Comparison of ENCODE assay signal across 14 mouse cellular contexts in genomic region chr1:119389771-119390500, GRCm38 (mm10). TPM values are rescaled to one million over a fixed set of nuclear protein-coding genes. Genes with fewer than 3 reads are reported as not detected.
DNase-seq lines count a peak whose midpoint lies in the region; ATAC-seq and TF ChIP-seq lines count a peak whose summit lies in the region.
"Had no signal": no experiment of that assay in that cellular context is flagged by ENCODE, and none has a peak within 500 bp of the region (broad histone marks: within the 10 kb centered on the region; RNA-seq: fewer than 3 reads in every experiment).

No protein-coding gene starts in this region.

- H3K27me3 ChIP-seq in forebrain, embryonic 10.5 days (ENCODE audit: poor library complexity, severe bottlenecking) = peaks cover 49% of the 10 kb centered on the region
- H3K27me3 ChIP-seq in forebrain, embryonic 11.5 days (ENCODE audit: control insufficient read depth, insufficient read depth, low read length) = 0 out of 2 replicates have a peak, but pooled peaks cover 2% of the 10 kb centered on the region
- no peaks in the 10 kb centered on the region for H3K27me3 ChIP-seq in heart, postnatal 0 days (ENCODE audit: control insufficient read depth, insufficient read depth, low read length)
- no peaks in the 10 kb centered on the region for H3K27me3 ChIP-seq in midbrain, postnatal 0 days (ENCODE audit: insufficient read depth, low read length)
- H3K27me3 ChIP-seq in kidney, embryonic 14.5 days (ENCODE audit: control insufficient read depth, insufficient read depth, low read length) = no peaks in the 10 kb centered on the region
- H3K27me3 ChIP-seq: neural tube, embryonic 12.5 days had no signal

- H3K4me1 ChIP-seq in forebrain, embryonic 10.5 days = peaks cover 26% of the 10 kb centered on the region
- H3K4me1 ChIP-seq in forebrain, embryonic 11.5 days (replicated peaks; ENCODE audit: control insufficient read depth, insufficient read depth, low read length) = peaks cover 14% of the 10 kb centered on the region
- H3K4me1 ChIP-seq in heart, postnatal 0 days (ENCODE audit: control insufficient read depth, insufficient read depth) = peaks cover 26% of the 10 kb centered on the region
- peaks cover 4% of the 10 kb centered on the region; the same call in 1 of the 2 replicates for H3K4me1 ChIP-seq in midbrain, postnatal 0 days (ENCODE audit: insufficient read depth, low read length)
- H3K4me1 ChIP-seq in kidney, embryonic 14.5 days (ENCODE audit: control insufficient read depth, insufficient read depth, low read length) = no peaks in the 10 kb centered on the region; the same call in 1 of the 2 replicates
- H3K4me1 ChIP-seq: liver, embryonic 13.5 days had no signal

- TF ChIP-seq CTCF in heart, postnatal 0 days (IDR thresholded peaks at IDR 0.05; ENCODE audit: low read depth) = no peak
- TF ChIP-seq CTCF in midbrain, postnatal 0 days (IDR thresholded peaks at IDR 0.05) = no peak

- H3K27ac ChIP-seq in forebrain, embryonic 10.5 days = peak overlapping the region; percentile 84
- H3K27ac ChIP-seq in forebrain, embryonic 11.5 days (ENCODE audit: low read depth, low read length) = no peak overlapping the region
- 0 out of 2 replicates have a peak overlapping the region, but pooled peaks have one; percentile 16 for H3K27ac ChIP-seq in heart, postnatal 0 days (ENCODE audit: low read depth)
- H3K27ac ChIP-seq in midbrain, postnatal 0 days (ENCODE audit: low read depth, low read length) = peak overlapping the region; percentile 39; the same call in 1 of the 2 replicates
- H3K27ac ChIP-seq in kidney, embryonic 14.5 days (ENCODE audit: low read depth, low read length) = no peak overlapping the region
- H3K27ac ChIP-seq: embryonic facial prominence, embryonic 12.5 days; liver, embryonic 13.5 days; neural tube, embryonic 12.5 days had no signal

- no peak for DNase-seq in forebrain, embryonic 10.5 days (ENCODE audit: extremely low spot score, low spot score)
- no peak for DNase-seq in forebrain, embryonic 11.5 days (ENCODE audit: low spot score)
- DNase-seq in retina, postnatal 1 day = peak; percentile 25
- DNase-seq in retina, embryonic 14.5 days (ENCODE audit: low spot score) = no peak
- peak; percentile 35 for DNase-seq in heart, postnatal 0 days (ENCODE audit: low spot score)
- peak; percentile 54 for DNase-seq in midbrain, postnatal 0 days (ENCODE audit: low spot score)
- no peak for DNase-seq in urinary bladder, postnatal 25 days (ENCODE audit: low spot score)
- DNase-seq: kidney, adult 8-10 months; liver, embryonic 13.5 days; lung, postnatal 4 days; spleen, adult 18-20 months had no signal

- no peaks in the 10 kb centered on the region; the same call in 1 of the 2 replicates for H3K9me3 ChIP-seq in forebrain, embryonic 10.5 days
- H3K9me3 ChIP-seq in forebrain, embryonic 11.5 days (ENCODE audit: control insufficient read depth, low read length) = no peaks in the 10 kb centered on the region
- H3K9me3 ChIP-seq in heart, postnatal 0 days (replicated peaks; ENCODE audit: control insufficient read depth, low read length) = no peaks in the 10 kb centered on the region
- H3K9me3 ChIP-seq in midbrain, postnatal 0 days (ENCODE audit: low read length) = no peaks in the 10 kb centered on the region
- no peaks in the 10 kb centered on the region for H3K9me3 ChIP-seq in kidney, embryonic 14.5 days (ENCODE audit: control insufficient read depth, low read length)
- H3K9me3 ChIP-seq: embryonic facial prominence, embryonic 12.5 days; liver, embryonic 13.5 days; neural tube, embryonic 12.5 days had no signal

- H3K9ac ChIP-seq in forebrain, embryonic 11.5 days (ENCODE audit: low read length) = no peak overlapping the region
- no peak overlapping the region for H3K9ac ChIP-seq in heart, postnatal 0 days (replicated peaks; ENCODE audit: low read depth, low read length)
- H3K9ac ChIP-seq in midbrain, postnatal 0 days (replicated peaks; ENCODE audit: low read length, poor library complexity, severe bottlenecking) = no peak overlapping the region
- no peak overlapping the region for H3K9ac ChIP-seq in kidney, embryonic 14.5 days (ENCODE audit: low read depth, low read length)
- H3K9ac ChIP-seq: embryonic facial prominence, embryonic 12.5 days; liver, embryonic 13.5 days had no signal

- 31% methylated on average over 7 of the region's 7 CpGs for WGBS in forebrain, embryonic 10.5 days
- 30% methylated on average over 7 of the region's 7 CpGs for WGBS in forebrain, embryonic 11.5 days
- 55% methylated on average over 7 of the region's 7 CpGs for WGBS in heart, postnatal 0 days
- WGBS in midbrain, postnatal 0 days = 38% methylated on average over 7 of the region's 7 CpGs
- WGBS in kidney, embryonic 14.5 days = 66% methylated on average over 7 of the region's 7 CpGs

- ATAC-seq in forebrain, embryonic 11.5 days (replicated peaks; ENCODE audit: low FRiP score) = no peak
- ATAC-seq in heart, postnatal 0 days (ENCODE audit: insufficient read depth, low read depth) = peak; percentile 60
- ATAC-seq in midbrain, postnatal 0 days (ENCODE audit: low FRiP score) = no peak
- ATAC-seq in kidney, embryonic 14.5 days (ENCODE audit: low FRiP score, low TSS enrichment) = no peak

- no peaks in the 10 kb centered on the region for H3K36me3 ChIP-seq in forebrain, embryonic 10.5 days (replicated peaks)
- H3K36me3 ChIP-seq in forebrain, embryonic 11.5 days (ENCODE audit: control insufficient read depth, insufficient read depth, low read length) = no peaks in the 10 kb centered on the region
- H3K36me3 ChIP-seq in heart, postnatal 0 days (replicated peaks; ENCODE audit: control insufficient read depth, insufficient read depth, low read length) = no peaks in the 10 kb centered on the region
- no peaks in the 10 kb centered on the region for H3K36me3 ChIP-seq in midbrain, postnatal 0 days (ENCODE audit: insufficient read depth, low read length)
- H3K36me3 ChIP-seq in kidney, embryonic 14.5 days (ENCODE audit: control insufficient read depth, insufficient read depth, low read length) = no peaks in the 10 kb centered on the region
- H3K36me3 ChIP-seq: embryonic facial prominence, embryonic 12.5 days; liver, embryonic 13.5 days; neural tube, embryonic 12.5 days had no signal

- no peak overlapping the region for H3K4me3 ChIP-seq in forebrain, embryonic 10.5 days
- no peak overlapping the region for H3K4me3 ChIP-seq in forebrain, embryonic 11.5 days (ENCODE audit: low read depth, low read length)
- H3K4me3 ChIP-seq in heart, postnatal 0 days (ENCODE audit: low read depth, low read length) = no peak overlapping the region
- H3K4me3 ChIP-seq in midbrain, postnatal 0 days (ENCODE audit: low read depth, low read length) = no peak overlapping the region
- no peak overlapping the region for H3K4me3 ChIP-seq in kidney, embryonic 14.5 days (ENCODE audit: low read length)
- H3K4me3 ChIP-seq: embryonic facial prominence, embryonic 12.5 days; liver, embryonic 13.5 days; neural tube, embryonic 12.5 days had no signal

- no peak overlapping the region for H3K4me2 ChIP-seq in forebrain, embryonic 11.5 days (ENCODE audit: low read depth, low read length, severe bottlenecking)
- no peak overlapping the region for H3K4me2 ChIP-seq in heart, postnatal 0 days (ENCODE audit: low read depth, low read length)
- no peak overlapping the region for H3K4me2 ChIP-seq in midbrain, postnatal 0 days (ENCODE audit: low read depth, low read length, poor library complexity, severe bottlenecking)
- H3K4me2 ChIP-seq in kidney, embryonic 14.5 days (replicated peaks; ENCODE audit: low read depth, low read length) = no peak overlapping the region
- H3K4me2 ChIP-seq: embryonic facial prominence, embryonic 12.5 days; liver, embryonic 13.5 days had no signal

- TF ChIP-seq EP300 in heart, postnatal 0 days (IDR thresholded peaks at IDR 0.05; ENCODE audit: low read depth) = no peak

RNA-seq across cellular contexts. Expression of gene Inhbb, which starts 32.1 kb away (rescaled TPM):
- polyA plus RNA-seq in forebrain, embryonic 10.5 days (2016; fragmentation: Nextera tagmentation; extraction: Ambion mirVana) = 0.05 and 0.09 TPM in 2 replicates
- polyA plus RNA-seq in forebrain, embryonic 11.5 days (2014; fragmentation: Nextera tagmentation; extraction: Ambion mirVana) = 0.63 and 0.81 TPM in 2 replicates
- 1.2 and 1.7 TPM in 2 replicates for total RNA-seq in heart, postnatal 0 days (2014; rRNA removed; ENCODE audit: low replicate concordance)
- 0.36 and 0.45 TPM in 2 replicates for polyA plus RNA-seq in heart, postnatal 0 days (2015; fragmentation: Nextera tagmentation; extraction: Ambion mirVana)
- 4.1 and 5.1 TPM in 2 replicates for total RNA-seq in midbrain, postnatal 0 days (2014; rRNA removed)
- polyA plus RNA-seq in midbrain, postnatal 0 days (2015; fragmentation: Nextera tagmentation; extraction: Ambion mirVana) = 2.2 and 2.6 TPM in 2 replicates
- 0.16 TPM in 2 replicates for polyA plus RNA-seq in kidney, embryonic 14.5 days (2014; fragmentation: Nextera tagmentation; extraction: Ambion mirVana)

Comparison
In these comparisons a context has a peak if more than half of its experiments do, and no peak if none do; other contexts are left out.
1. DNase-seq: peak in retina, postnatal 1 day (single experiment), heart, postnatal 0 days (single experiment) and midbrain, postnatal 0 days (single experiment); none in forebrain, embryonic 10.5 days (single experiment), forebrain, embryonic 11.5 days (single experiment), retina, embryonic 14.5 days (single experiment) and urinary bladder, postnatal 25 days (single experiment).
2. H3K27ac ChIP-seq: peak in forebrain, embryonic 10.5 days (single experiment), heart, postnatal 0 days (single experiment) and midbrain, postnatal 0 days (single experiment); none in forebrain, embryonic 11.5 days (single experiment) and kidney, embryonic 14.5 days (single experiment).